Mouse (Mus musculus): ENCODE results near the gene Il13ra1.
A peak's percentile ranks its signal among the peaks of the same experiment; 100 is the strongest.

Gene Il13ra1

GRCm38 (mm10) chrX:36111622-36112421 lies at the start of gene Il13ra1:
Il13ra1 (plus strand) TSS chrX:36112110.
- DNase-seq (ENCODE audit: low read depth, low spot score), result peak; percentile 2

DNA sequence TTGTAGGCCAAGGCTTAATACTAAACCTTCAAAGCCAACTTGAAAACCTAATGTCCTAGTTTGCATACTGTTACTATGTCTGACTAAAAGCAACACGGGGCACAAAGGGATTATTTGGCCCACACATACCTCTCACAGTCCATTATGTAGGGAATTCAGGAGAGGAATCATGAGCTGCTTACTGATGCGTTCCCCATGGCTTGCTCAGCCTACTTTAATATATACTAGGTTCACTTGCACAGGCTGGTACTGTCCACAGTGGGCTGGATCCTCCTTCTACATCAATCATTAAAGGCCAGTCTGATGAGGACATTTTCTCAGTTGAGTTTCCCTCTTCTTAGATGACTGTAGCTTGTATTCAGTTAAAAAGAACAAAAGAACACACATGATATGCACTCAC lies 37.9 kb upstream of the Il13ra1 start:
- DNase-seq (ENCODE audit: low read depth, low spot score), result no peak

- DNase-seq (ENCODE audit: low read depth, low spot score), result no peak
Measured at GRCm38 (mm10) chrX:36077164-36077563, 34.7 kb upstream of the Il13ra1 start.

DNA sequence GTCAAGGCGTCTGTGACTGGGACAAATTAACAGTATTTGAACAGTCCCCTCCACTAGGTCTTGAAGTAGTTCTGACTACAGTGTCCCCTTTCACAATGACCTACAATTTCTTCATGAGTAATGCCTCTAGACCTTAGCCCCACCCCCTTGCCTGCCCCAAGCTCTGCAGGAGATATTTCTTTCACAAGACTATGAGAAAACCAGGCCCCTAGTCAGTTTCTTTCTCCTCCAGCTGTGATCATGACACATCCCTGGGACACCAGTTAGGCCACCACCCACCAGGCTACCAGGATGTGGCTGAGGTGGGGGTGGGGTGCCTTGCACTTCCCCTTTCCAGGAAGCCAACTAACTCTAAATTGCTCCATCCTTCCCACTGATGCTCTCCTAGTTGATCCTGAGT lies 29.0 kb upstream of the Il13ra1 start:
- no peak for DNase-seq (ENCODE audit: low read depth, low spot score)

- no peak for DNase-seq (ENCODE audit: low read depth, low spot score)
Measured at GRCm38 (mm10) chrX:36088464-36089256, 23.2 kb upstream of the Il13ra1 start.

- no peak for DNase-seq (ENCODE audit: low read depth, low spot score)
Measured at GRCm38 (mm10) chrX:36100883-36101282, 11.0 kb upstream of the Il13ra1 start.

DNA sequence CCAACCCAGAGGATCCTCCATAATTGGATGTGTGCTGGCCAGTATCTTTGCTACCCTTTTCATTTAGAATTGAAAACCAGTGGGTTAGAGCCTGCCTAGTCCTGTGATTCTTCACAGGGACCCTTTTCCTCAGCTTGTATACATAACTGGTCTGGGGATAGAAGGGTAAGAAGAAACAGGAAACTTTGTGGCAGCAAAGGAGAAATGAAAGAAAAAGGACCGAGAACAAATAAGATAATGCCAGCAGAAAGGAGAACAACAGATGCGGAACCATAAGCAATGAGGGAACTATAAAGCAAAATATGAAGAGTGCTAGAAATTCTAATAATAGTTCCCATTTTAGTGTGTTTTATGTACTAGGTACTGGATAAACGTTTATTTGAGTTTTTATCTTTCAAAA lies 10.6 kb upstream of the Il13ra1 start:
- DNase-seq (ENCODE audit: low read depth, low spot score), result no peak

GRCm38 (mm10) chrX:36108601-36109000 lies 3.3 kb upstream of the Il13ra1 start:
- DNase-seq (ENCODE audit: low read depth, low spot score), result no peak

GRCm38 (mm10) chrX:36112422-36112750 lies 476 bp downstream of the Il13ra1 start:
- DNase-seq (ENCODE audit: low read depth, low spot score), result no peak

- no peak for DNase-seq (ENCODE audit: low read depth, low spot score)
Measured at GRCm38 (mm10) chrX:36115171-36115570, 3.3 kb downstream of the Il13ra1 start.

DNA sequence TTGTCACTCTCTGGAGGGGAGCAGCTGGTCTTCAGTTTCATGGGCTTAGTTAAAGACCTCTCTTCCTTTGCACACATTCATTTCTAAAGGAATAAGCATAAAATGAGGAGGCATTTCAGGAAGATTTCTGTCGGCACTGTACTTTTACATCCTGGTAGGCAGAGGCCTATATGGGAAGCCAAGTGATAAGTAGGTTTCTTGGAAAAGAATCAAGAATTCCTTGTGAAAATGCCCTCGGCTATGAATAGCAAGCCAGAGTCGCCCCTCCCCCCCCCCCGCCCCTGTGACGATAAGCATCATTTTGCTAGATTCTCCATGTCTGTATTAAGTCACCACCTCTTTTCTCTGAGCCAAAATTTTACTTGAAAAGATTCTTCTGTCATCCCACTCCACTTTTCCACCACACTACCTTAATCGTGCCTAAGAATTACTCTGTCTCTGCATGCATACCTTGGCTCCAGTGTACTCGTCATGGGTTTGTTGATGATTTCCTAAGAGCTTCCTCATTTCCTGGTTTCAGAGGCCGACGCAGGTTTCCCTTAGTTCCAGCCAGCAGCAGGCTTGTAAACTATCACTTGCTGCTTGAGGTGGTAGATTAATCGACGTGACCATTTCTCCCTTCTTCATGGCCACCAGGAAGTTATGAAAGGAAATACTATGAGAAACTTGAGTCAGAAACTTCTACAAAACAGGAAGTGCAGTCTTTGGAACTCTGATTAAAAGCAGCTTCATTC lies 17.3 kb downstream of the Il13ra1 start:
- no peak for DNase-seq (ENCODE audit: low read depth, low spot score)

DNA sequence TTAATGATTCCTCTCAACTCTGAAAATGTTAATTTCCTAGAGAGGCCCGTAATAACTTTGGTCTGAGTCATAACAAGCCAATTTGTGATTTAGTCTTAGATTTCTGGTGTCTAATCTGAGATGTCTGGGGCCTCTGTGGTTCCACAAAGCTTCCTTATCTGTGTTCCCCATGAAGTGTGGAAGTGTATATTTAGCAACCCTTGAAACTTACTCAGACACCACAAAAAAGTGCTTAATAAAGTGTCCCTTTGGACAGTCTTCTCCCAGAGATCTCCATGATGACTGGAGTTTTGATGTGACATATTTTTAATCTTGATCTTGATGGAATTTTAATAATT lies 17.8 kb downstream of the Il13ra1 start:
- no peak for DNase-seq (ENCODE audit: low read depth, low spot score)

DNA sequence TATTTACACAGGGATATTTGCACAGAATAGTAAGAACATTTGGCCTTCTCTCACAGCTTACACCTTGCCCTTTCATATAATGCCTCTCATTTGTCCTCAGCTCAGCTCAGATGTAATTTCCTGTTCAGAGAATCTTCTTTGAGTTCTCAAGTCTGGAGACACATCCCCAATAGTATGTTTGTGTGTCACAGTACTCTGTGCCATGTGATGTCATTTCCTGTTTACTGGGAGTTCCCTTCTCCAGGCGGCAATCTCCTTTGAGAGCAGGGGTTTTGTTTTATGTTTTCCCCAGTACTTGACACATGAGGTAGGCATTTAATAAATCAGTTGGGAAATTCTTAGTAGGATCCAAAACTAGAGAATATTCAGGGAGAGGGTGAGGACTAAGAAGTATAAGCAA lies 24.4 kb downstream of the Il13ra1 start:
- no peak for DNase-seq (ENCODE audit: low read depth, low spot score)

- no peak for DNase-seq (ENCODE audit: low read depth, low spot score)
Measured at GRCm38 (mm10) chrX:36141994-36142639, 30.2 kb downstream of the Il13ra1 start.

GRCm38 (mm10) chrX:36146746-36147145 lies 34.8 kb downstream of the Il13ra1 start:
- DNase-seq (ENCODE audit: low read depth, low spot score), result no peak

GRCm38 (mm10) chrX:36150100-36150499 lies 38.2 kb downstream of the Il13ra1 start:
- no peak for DNase-seq (ENCODE audit: low read depth, low spot score)

DNA sequence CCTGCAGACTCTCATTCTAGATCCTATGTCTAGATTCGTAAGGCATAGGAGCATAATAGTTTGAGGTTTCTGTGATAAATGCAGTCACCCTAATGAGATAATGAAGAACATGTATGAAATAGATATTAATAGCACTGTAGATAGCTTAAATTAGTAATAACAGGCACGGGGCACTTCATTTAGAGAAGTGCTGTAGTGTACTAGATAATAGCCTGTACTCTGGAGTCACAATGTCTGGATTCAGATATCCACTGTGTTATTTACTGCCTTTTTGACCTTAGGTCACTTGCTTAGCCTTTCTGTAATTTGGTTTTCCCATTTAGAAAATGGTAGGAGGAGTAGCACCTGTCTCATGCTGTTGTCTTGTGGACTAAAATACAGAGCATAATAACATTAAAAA lies 44.8 kb downstream of the Il13ra1 start:
- DNase-seq (ENCODE audit: low read depth, low spot score), result no peak

DNA sequence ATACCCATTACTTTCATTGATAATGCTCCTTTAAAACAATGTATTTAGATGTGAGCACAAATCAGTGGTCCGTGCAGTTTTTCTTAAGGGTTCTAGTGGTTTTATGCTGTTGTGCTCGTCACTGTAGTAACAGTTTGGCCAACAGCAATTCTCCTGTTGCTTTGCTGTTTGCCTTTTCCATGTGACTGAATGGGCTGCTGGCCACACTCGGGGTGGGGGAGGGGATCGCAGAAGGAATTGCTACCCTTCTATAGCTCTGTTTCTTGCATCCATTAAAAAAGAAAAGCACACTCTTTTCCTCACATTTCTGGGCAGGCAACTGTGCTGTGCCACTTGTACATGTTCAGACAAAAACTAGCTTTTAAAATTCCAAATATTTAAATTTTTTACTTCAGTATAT lies 49.7 kb downstream of the Il13ra1 start:
- DNase-seq (ENCODE audit: low read depth, low spot score), result no peak

- DNase-seq (ENCODE audit: low read depth, low spot score), result no peak
Measured at GRCm38 (mm10) chrX:36183625-36184024, 71.7 kb downstream of the Il13ra1 start.

DNA sequence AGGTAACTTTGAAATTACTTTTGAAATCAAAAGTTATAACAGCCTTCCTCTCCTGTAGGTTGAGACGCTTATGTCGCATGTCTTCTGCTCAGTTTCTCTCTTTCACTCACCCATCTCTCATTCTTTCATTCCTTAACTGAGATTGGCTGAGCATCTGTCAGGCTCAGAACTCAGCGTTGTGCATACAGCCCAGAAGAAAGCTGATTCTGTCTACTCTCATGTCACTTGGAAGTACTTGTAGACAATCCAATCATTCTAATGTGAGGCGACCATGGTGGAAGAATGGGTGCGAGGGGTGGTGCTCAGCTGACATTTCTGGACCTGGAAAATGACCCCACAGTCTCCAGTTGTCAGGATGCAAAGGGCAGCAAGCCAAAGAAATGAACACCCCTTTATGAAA lies 74.1 kb downstream of the Il13ra1 start:
- no peak for DNase-seq (ENCODE audit: low read depth, low spot score)

GRCm38 (mm10) chrX:36186443-36186842 lies 74.5 kb downstream of the Il13ra1 start:
- DNase-seq (ENCODE audit: low read depth, low spot score), result no peak

- DNase-seq (ENCODE audit: low read depth, low spot score), result no peak
Measured at GRCm38 (mm10) chrX:36193951-36194350, 82.0 kb downstream of the Il13ra1 start.

All from retina, postnatal 7 days (tissue).